Mouse (Mus musculus): ENCODE measurements around the gene Notch2. TPM values are rescaled to one million over a fixed set of nuclear protein-coding genes. Genes with fewer than 3 reads are reported as not detected.

Gene Notch2
- polyA plus RNA-seq, 3 experiments from 2014 or later: 13.2 to 20.4 (median 15.1) TPM

DNA sequence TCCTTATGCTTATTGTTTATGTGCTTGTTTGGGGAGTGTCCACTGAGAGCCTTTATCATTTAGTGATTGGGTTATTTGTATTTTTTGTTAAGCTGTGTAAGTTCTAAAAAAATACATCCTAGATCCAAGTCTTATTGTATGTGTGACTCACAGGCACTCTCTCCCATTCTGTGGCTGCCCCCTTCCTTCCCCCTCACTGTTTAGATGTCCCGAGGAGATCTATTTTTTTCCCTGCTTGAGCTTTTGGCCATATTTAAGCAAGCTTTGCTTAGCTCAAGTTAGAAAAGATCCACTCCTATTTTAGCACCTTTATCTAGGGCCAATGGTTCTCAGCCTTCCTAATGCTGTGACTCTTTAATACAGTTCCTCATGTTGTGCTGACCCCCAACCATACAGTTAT, 65.5 kb downstream of the Notch2 start:
- ATAC-seq: no peak

DNA sequence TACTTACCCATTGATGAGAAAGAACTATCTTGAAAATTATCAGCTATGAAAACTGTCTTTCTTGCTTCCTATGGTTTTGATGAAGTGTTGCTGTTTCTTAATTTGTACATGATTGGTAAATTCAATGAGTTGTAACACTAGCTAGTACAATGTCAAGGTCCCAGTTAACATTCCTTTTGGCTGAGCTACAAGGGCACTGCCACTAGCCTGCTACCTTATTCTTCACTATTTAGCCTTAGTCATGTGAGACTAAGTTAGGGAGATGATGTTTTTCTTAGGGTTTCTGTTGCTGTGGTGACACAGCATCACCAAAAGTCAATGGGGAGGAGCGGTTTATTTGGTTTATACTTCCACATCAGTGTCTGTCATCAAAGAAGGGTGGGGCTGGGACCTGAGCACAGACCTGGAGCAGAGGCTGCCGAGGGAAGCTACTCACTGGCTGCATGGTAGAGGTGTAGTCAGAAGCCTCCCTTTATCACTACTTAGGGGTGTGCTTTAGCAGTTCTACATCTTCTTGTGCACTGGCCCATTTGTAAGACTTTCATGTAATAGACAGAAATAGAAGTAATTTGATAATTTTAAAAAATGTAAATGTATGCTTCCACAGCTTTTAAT, 66.4 kb downstream of the Notch2 start:
- no peak for ATAC-seq

DNA sequence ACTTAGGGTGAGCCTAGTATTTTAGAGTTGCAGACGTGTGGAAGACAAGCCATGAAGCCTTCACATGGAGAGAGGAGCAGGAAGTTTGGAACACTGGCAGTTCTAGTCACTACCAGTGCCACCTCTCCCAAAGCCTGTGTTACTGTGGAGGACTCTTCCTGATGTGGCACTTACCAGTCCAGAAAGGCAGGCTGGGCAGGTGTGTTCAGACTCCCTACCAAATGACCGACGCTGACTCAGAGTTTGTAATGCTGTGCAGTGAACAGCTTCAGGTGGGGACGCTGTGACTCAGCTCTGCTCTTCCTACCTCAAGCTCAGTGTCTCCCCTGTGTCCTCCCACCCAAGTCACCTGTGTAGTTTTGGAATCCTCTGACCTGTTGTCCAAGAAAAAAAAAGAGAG, 67.3 kb downstream of the Notch2 start:
- ATAC-seq: no peak

DNA sequence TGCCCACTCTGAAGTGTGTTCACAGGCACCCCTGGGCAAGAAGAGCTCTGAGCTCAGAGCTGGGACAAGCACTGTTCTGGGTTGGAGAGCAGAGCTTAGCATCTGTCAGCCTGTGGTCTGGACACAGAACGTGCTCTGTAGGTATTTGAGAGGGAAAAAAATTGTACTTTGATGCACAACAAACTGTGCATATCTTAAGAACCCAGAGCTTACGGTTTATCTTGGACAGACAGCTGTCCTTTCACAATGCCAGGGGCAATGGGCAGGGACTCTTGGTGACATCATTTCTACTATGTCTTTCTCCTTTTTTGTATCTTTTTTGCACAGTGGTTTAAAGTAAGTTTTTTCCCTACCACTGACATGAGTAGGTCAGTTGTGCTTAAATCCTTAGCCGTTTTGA, 68.9 kb downstream of the Notch2 start:
- no peak for ATAC-seq

DNA sequence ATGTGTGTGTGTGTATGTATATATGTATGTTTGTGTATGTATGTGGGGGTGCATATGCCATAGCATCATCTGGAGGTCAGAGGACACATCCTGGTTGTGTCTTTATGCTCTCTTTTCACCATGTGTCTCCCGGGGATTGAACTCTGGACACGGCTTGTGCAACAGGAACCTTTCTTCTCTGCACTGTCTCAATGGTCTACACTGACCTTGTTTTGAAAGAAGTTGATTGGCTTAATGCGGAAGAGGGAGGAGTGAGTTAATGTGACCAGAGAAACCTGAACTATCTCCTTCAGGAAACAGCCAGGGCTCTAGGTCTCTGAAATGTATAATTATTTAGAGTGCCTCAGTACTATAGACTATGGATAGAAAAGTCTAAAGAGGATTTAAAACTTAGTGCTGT, 69.6 kb downstream of the Notch2 start:
- ATAC-seq: no peak

DNA sequence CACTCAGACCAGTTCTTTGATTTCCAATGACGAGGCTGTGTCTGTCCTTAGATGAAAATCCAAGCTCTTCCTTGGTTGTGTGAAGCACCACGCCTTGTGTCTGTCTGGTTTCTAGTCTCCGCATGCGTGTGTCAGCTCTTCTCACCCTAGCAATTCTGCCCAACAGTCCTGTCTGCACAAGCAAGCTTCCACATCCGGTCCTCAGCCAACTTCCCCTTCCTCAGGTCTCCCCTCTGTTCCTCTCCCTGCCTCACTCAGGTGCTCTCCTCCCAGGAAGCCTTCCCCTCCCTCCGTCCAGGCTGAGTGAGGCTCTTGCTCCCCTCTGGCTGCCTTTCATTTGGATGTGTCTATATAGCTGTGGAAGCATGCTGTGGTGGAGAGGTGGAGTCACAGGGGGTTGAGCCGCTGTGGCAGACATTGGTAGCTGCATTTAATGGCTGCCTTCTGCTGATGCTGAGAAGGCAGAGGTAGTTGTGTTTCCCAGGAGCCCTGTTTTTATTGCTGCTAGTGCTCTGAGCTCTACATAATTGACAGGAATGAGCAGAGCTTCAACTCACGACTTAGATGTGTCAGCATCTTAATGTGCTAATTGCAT, 70.8 kb downstream of the Notch2 start:
- peak; percentile 67 for ATAC-seq

DNA sequence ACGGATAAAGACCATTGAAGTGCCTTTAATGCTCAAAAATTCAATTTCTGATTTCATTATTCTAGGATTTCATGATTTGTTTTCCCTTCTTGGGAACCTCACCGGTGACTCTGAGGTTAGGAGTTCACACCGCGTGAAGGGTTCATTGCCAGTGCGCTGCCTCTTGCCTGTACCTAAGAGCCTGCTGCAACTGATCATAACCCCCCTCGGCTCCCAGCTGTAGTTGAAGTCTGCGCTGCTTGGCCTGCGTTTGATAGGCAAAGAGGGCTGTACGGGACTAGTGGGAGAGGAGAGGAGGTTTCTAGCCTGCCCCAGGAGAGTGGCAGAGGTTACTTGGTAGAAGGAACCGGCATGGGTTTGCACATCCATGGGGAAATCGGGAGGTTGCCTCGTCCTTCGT, 71.5 kb downstream of the Notch2 start:
- no peak for ATAC-seq

DNA sequence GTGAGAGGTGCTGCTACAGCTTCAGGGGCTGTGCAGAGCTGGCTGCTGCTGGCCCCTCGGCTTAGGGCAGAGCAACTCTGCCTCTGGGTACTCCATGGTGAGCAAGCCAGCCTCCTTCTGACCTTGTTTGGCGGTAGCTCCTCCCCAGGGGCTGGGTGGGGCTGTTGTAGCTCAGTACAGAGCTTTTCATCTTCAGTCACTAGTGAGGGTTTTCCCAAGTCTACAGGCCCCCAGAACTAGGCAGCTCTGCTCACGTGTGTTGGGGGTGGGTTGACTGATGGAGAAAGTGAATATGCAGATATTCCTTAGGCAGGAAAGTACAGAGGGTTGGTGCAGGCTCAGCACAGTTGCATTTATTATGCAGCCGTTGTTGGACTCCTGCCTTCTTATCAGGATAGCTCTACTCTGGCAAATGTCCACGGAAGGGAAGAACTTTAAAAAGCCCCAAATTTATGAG, 72.5 kb downstream of the Notch2 start:
- ATAC-seq: no peak

DNA sequence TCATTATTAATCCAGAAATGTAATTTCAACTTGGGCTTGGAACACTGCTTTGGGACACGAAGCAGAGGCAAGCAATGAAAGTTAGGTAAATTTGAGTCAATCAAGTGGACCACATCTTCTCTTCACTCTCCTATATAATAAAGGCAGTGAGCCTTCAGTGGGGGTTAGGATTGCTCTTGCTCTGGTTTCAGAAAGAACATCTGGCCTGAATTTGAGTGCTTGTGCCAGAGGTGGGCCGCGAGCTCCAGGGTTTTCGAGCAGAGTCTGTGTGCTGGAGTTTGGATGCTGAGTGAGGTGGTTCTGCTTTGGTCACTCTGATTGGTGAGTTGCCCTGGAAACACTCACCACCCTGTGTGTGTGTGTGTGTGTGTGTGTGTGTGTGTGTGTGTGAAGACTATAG, 73.1 kb downstream of the Notch2 start:
- ATAC-seq: no peak

DNA sequence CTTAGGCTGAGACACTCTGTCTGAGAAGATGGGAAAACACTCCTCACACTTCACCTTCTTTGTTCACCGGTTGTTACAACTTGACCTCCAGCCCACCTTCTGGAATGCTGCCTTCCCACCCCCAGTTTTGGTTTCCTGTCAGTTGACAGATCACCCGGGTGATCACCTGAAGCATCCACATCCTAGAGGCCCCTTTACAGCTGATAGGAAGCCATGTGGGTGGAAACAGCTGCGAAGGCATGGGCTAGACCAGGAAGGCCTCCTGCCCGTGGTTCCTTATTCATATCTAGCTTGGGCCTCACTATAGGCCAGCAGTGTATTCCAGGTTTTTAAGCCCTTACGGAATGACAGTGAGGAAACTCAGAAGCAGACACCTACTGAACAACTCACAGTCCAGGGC, 73.5 kb downstream of the Notch2 start:
- ATAC-seq: no peak

DNA sequence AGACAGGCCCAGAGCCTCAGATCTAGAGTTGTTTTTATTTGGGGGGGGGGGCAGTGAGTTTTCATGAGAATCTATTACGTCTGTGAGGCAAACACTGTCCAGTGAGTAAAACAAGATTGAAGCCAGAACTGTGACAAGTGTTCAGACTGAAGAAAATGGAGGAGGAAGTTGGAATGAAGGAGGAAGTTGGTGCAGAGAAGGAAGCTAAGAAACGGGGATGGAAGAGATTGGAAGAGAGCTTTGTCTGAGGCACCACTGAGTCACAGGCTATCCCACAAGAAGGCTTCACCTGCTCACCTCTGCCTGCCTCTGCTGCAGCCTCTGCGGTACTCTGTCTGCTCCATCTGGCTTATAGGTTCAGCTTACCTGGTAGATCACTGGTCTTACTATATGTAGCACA, 74.2 kb downstream of the Notch2 start:
- ATAC-seq: no peak

DNA sequence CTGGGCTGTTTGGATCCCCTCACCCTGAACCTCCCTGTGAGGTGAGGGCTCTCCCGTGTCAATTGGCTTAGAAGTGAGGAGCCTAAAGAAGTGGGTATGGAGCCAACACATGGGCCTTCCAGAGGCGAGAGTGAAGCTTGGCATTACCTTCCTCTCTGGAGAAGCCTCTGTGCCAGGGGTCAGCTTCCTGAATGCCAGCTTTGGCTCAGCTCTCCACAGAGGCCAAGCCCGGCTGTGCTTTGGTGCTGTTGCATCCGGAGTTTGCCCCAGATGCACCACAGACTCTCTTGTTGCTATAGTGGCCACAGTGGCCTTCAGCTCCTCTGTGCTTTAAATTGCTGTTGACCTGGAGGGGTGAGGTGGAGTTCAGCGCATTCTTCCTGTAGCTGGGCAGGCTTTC, 76.4 kb downstream of the Notch2 start:
- ATAC-seq: no peak

DNA sequence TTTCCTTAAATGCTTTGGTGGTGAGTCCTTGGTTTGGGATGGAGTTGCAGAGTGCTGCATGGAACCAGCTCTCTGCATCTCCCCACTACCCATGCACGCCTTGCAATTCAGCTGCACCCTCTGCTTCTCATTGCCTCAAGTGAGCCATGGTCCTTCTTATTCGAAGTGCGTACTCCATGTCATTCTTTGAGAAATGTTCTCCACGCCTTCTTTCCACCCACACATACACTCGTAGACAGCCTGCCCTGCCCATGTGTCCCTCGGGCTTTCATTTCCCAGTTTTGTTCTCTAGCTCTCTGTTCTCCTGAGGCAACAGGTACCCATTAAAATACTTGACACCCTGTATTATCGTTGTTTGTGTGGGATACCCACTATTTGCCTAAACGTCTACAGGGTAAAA, 76.8 kb downstream of the Notch2 start:
- ATAC-seq: no peak

DNA sequence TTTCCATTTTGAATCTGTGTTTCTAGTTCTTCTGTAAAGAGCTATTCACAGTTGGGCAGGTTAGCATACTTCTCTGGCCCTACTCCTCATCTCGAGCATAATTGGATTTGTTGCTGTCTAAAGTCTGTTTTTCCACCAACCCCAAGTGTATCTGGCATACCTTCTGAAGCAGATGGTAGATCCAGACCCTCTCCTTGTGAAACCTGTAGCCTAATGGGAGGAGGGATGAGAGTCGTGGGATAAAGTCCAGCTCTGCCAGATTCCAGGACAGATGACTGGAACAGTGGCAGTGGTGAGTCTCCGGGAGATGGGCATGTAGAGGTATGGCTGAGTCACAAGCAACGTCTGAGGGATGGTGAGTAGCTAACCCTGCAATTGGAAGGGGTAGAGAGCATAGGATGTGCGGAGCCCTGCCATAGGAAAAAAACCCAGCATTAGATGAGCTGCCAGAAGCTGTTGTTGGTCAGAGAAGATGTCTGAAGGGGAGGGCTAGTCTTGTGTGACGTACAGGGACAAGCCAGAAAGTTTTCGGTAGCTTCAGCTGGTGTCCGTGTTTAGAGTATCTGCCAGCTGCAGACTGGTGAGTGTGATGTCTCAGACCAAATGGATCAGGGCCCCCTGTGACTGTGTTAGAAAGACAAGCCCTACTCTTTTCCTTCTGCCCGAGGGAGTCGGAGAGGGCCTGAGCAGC, 79.5 kb downstream of the Notch2 start:
- no peak for ATAC-seq

DNA sequence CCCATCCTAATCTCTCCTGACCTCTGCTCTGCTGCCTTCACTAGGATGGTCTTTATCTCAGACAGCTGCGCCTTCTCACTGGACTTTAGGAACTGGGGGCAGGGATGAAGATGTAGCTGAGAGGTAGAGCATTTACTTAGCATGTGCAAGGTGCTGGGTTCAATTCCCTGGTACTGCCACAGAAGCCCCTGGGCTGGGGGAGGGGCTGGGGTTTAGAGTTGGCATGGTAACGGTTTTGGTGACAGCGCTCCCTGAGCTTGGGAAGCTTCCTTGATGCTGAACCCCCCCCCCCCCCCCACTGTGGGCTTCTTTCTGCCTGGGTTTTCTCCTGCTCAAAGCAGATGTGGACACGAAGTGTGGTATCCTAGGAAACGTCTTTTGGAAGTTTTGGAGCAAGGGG, 80.6 kb downstream of the Notch2 start:
- no peak for ATAC-seq

DNA sequence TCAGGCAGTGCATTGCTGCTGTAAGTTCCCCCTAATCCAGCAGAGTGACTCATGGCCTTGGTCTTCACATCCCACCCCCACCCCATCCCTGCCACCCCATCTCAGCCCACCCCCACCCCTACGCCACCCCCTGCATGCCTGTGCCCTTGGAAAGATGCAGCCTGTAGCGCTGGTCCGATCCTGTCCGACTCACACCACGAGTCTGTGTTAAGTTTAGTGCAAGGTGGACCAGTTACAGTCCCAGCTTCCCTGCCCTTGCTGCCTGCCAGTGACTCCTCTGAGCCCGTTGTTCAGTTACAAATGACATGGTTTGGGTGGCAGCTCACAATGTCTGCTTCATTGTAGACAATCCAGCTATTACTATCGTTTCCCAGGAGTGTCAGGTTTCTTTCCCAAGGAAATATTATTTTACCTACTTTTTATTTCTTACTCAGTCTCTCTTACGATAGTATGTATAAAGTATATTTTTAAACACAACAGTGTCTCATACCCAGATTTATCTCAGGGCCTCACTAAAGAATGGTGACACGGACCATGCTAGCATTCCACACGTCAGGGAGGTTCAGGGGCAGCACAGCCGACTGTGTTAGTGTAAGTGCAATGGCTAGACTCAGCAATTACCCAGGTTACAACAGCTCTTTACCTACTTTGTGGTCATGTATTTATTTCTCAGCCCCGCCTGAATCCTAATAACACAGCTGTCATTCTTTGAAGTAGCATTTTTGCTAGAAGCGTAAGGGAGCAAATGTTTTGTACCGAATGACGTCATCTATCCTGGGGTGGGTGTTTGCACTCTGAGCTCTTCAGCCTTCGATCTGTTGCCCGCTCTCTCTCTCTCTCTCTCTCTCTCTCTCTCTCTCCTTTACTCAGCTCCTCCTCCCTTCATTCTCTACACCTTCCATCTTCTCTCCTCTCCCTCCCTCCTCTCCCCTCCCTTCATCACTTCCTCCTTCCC, 81.6 kb downstream of the Notch2 start:
- ATAC-seq: no peak

DNA sequence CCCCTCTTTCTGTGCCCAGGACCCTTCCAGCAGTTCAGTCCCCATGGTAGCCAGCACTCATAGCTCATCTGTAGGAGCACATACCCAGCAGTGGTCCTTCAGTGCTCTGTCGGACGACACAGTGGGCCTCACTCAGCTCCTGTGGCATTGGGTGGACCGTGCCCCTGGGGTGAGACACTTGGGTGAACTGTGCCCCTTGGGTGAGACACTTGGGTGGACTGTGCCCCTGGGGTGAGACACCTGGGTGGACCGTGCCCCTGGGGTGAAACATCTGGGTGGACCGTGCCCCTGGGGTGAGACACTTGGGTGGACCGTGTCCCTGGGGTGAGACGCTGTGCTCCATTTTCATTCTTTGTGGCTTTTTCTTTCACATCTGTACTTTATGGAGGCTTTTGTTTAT, 83.7 kb downstream of the Notch2 start:
- no peak for ATAC-seq

DNA sequence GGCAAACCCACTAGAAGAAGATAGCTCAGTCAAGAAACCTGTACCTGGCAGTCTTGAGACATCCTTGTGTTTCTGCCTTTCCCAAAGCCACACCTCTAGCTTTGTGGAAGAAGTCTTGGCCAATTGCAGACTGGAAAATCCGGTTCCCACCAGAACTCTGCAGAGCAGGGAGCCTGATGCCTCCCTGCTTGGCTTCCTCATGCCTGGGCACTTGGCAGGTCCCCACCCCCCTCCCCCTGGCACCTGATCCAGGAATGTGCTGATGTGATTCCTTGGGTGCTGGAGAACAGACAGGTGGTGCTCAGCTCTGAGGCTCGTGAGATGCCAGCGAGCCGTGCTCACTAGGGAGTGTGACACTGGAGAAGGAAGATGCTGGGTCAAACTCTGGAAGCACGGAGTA, 85.3 kb downstream of the Notch2 start:
- ATAC-seq: no peak

DNA sequence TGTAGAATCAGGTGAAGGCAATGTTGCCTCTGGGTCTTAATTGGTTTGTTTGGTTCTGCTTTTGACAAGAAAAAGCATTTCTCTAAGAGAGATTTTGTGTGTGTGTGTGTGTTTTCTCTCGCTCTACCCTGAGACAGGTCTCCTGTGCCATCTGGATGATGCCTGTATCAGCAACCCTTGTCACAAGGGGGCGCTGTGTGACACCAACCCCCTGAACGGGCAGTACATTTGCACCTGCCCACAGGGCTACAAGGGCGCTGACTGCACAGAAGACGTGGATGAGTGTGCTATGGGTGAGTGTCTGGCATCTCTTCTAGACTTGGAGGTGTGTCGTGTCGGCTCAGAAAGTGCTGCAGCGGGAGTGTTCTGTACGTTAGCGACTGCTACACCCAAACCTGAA, 86.0 kb downstream of the Notch2 start:
- ATAC-seq: no peak

DNA sequence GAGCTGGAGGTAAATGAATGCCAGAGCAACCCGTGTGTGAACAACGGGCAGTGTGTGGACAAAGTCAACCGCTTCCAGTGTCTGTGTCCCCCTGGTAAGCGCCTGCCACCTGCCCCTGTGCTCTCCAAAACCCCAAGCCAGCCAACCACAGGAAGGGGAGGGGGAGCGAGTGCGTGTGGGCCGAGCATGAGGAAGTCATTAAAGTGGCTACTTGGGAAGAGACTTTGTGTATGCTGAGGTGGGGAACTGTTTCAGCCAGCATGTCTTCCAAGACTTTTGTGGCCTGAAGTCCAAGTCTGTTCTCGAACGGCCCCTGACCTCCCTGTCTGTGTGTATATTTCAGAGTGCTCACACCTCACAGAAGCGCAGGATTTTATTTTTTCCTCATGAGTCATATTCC, 88.2 kb downstream of the Notch2 start:
- ATAC-seq: no peak

DNA sequence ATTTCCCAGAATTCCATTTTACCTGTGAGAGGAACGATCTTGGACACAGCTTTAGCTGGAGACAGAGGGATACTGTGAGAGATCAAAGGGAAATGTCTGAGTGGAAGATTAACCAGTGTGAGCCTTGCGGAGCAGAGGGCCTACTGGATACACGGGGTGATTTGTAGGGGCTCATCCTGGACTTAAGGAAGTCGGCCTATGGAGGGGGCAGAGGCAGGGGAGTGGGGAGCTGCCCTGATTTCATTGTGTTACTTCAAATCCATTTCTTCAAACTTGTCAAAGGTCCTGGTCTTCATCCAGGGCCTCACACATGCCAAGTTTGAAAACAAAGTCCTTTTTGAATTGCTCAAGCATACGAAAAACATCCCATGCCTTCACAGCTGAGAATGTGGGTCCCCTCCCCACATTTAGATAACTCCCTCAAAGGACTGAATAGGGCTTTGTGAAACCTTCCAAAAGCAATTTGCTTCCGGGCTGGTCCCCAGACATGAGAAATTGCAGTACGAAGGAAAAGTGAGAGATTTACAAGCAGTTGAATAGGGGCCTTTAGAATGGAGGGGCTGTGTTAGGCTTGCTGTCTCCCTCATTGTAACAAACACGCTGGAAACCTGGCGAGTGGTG, 91.6 kb downstream of the Notch2 start:
- ATAC-seq: no peak

DNA sequence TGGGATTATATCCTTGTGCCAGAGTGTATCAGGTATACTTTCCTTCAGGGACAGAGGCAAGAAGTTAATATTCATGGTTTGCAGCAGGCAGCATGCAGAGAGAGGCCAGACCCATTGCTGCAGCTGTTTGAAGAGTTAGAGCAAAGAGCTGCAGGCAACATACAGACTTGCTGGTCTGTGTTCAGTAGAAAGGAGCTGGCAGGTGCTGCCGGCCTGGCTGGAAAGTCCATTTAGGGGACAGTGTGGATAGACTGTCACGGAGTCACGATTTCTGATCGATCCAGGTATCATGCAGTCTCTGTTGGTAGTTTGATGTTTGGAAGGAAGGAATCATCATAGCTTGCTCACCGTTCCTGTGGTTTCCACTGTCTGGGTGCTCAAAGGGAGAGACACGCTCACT, 92.2 kb downstream of the Notch2 start:
- no peak for ATAC-seq

DNA sequence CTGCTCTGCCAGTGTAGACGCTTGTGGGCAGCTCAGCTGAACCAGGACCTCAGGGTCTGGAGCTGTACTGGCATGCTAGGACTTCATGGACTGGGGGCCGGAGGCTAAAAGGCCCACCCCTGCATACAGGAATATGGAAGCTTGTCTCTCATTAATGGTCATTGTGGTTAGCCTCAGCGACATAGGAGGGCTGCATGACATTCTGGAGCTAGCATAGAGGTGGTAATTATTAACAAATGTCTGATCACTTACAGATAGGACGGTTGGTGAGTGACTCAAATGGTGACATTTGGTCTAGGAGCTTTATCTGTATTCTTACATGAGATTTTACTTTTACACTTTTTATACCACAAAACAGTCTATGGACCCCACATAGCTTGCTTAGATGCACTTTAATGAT, 92.8 kb downstream of the Notch2 start:
- ATAC-seq: no peak
